Mouse (Mus musculus) stomach, embryonic 16.5 days (tissue): ENCODE measurements around the gene Tmem39b. TPM values are rescaled to one million over a fixed set of nuclear protein-coding genes. Genes with fewer than 3 reads are reported as not detected.
A peak's percentile ranks its signal among the peaks of the same experiment; 100 is the strongest.
"Not testable (repeated sequence)": the region's sequence is repeated elsewhere in the genome, so short reads cannot be mapped to it uniquely, and the experiment has no call there.

Experiments
- ATAC-seq: fragments of 200-750 bp; cut with Nextera tagmentation; 2 replicates; pipeline ENCODE4 v1.8.0; 2017; ENCODE audit warnings: moderate number of reproducible peaks, moderate TSS enrichment; ENCODE audit not compliant: insufficient read depth, low FRiP score
- H3K27ac ChIP-seq: fragments of 300-500 bp; sonication (generic); 2 replicates; pipeline ENCODE4 v1.5.1; 2014; ENCODE audit warnings: low read length
- H3K27me3 ChIP-seq: fragments of 300-500 bp; sonication (generic); 2 replicates; pipeline ENCODE4 v1.6.1; 2014; ENCODE audit warnings: low read length, control low read depth, mixed read lengths; ENCODE audit not compliant: control insufficient read depth, insufficient read depth
- H3K36me3 ChIP-seq: fragments of 300-500 bp; sonication (generic); 2 replicates; pipeline ENCODE4 v1.6.1; 2014; ENCODE audit warnings: low read length; ENCODE audit not compliant: control insufficient read depth, insufficient read depth
- H3K4me1 ChIP-seq: fragments of 300-500 bp; sonication (generic); 2 replicates; pipeline ENCODE4 v1.6.1; 2014; ENCODE audit warnings: low read length, control low read depth, mixed read lengths; ENCODE audit not compliant: control insufficient read depth, insufficient read depth
- H3K4me2 ChIP-seq: fragments of 300-500 bp; sonication (generic); 2 replicates; pipeline ENCODE4 v1.6.1; 2014; ENCODE audit warnings: low read depth, low read length, mixed read lengths
- H3K4me3 ChIP-seq: fragments of 300-500 bp; sonication (generic); replicated peaks from 2 replicates; pipeline ENCODE4 v1.5.1; 2014; ENCODE audit warnings: mild to moderate bottlenecking, low read length
- H3K9ac ChIP-seq: fragments of 300-500 bp; sonication (generic); 2 replicates; pipeline ENCODE4 v1.6.1; 2014; ENCODE audit warnings: low read length
- H3K9me3 ChIP-seq: fragments of 300-500 bp; sonication (generic); replicated peaks from 2 replicates; pipeline ENCODE4 v1.6.1; 2016; ENCODE audit warnings: low read length, control low read depth; ENCODE audit not compliant: control insufficient read depth
- WGBS: fragments of 180-500 bp; shearing (Covaris S2); extraction: QIAGEN DNeasy Blood & Tissue Kit; methylation state at CpG from one replicate; pipeline ENCODE4 v1.1.7; 2014; 5-methylcytosine and 5-hydroxymethylcytosine counted together
- polyA plus RNA-seq: library from polyadenylated mRNA; unstranded; fragments of >200 nt; fragmentation: Nextera tagmentation; extraction: Ambion mirVana; gene quantifications from 2 replicates; pipeline ENCODE4 v1.2.1, GENCODE M21; 2015

The Tmem39b gene
- polyA plus RNA-seq, 1 experiment from 2014 or later = 11.7 TPM

DNA sequence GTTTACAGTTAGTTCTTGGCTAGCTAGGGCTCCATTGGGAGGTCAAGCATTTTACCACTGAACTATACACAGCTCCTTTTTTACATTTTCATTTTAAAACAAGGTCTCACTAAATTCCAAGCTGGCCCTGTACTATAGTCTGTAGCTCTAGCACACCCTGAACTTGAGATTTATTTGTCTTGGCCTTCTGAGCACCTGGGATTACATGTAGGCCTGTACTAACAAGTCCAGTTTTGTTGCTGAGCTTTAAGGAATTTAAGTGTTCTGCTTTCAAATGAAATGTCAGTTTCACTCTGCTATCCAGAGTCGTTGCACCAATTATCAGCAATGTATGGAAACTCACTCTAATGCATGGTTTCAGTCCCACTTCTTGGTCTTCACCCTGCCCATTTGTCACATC lies 39.5 kb upstream of the Tmem39b start:
- Histone ChIP-seq H3K4me2 (no peak overlapping the region), H3K27me3 (no peaks in the 10 kb centered on the region), H3K36me3 (no peaks in the 10 kb centered on the region), H3K4me1 (peaks cover 18% of the 10 kb centered on the region), H3K4me3 (no peak overlapping the region), H3K27ac (peak overlapping the region; percentile 58), H3K9ac (no peak overlapping the region), H3K9me3 (no peaks in the 10 kb centered on the region)
- ATAC-seq = no peak
- WGBS = 66% methylated on average over 1 of the region's 1 CpGs

GRCm38 (mm10) chr4:129735485-129735884 lies 38.8 kb upstream of the Tmem39b start:
- not testable (repeated sequence) for H3K4me3 ChIP-seq, H3K9me3 ChIP-seq, H3K4me2 ChIP-seq, ATAC-seq, H3K36me3 ChIP-seq, H3K27ac ChIP-seq, H3K9ac ChIP-seq, H3K27me3 ChIP-seq
- H3K4me1 ChIP-seq = peaks cover 18% of the 10 kb centered on the region
- 94% methylated on average over 3 of the region's 4 CpGs for WGBS

- Histone ChIP-seq H3K27me3 (no peaks in the 10 kb centered on the region), H3K36me3 (peaks cover 12% of the 10 kb centered on the region; the same call in 1 of the 2 replicates), H3K9ac (no peak overlapping the region), H3K27ac (no peak overlapping the region), H3K9me3 (no peaks in the 10 kb centered on the region), H3K4me2 (no peak overlapping the region), H3K4me1 (no peaks in the 10 kb centered on the region), H3K4me3 (no peak overlapping the region)
- 82% methylated on average over 5 of the region's 5 CpGs for WGBS
- no peak for ATAC-seq
Observed at GRCm38 (mm10) chr4:129731423-129731822, 34.8 kb upstream of the Tmem39b start.

GRCm38 (mm10) chr4:129716310-129716709 lies 19.7 kb upstream of the Tmem39b start:
- Histone ChIP-seq H3K4me2 (no peak overlapping the region), H3K36me3 (peaks cover 40% of the 10 kb centered on the region), H3K4me1 (no peaks in the 10 kb centered on the region), H3K9me3 (no peaks in the 10 kb centered on the region), H3K4me3 (no peak overlapping the region), H3K27me3 (no peaks in the 10 kb centered on the region), H3K27ac (no peak overlapping the region), H3K9ac (no peak overlapping the region)
- WGBS = 87% methylated on average over 9 of the region's 9 CpGs
- ATAC-seq = no peak

- Histone ChIP-seq H3K9ac (no peak overlapping the region), H3K27me3 (no peaks in the 10 kb centered on the region), H3K36me3 (peaks cover 36% of the 10 kb centered on the region; the same call in 1 of the 2 replicates), H3K4me1 (no peaks in the 10 kb centered on the region), H3K9me3 (no peaks in the 10 kb centered on the region), H3K4me3 (no peak overlapping the region), H3K27ac (no peak overlapping the region), H3K4me2 (no peak overlapping the region)
- 76% methylated on average over 8 of the region's 8 CpGs for WGBS
- no peak for ATAC-seq
Observed at GRCm38 (mm10) chr4:129709486-129710129, 13.0 kb upstream of the Tmem39b start.

DNA sequence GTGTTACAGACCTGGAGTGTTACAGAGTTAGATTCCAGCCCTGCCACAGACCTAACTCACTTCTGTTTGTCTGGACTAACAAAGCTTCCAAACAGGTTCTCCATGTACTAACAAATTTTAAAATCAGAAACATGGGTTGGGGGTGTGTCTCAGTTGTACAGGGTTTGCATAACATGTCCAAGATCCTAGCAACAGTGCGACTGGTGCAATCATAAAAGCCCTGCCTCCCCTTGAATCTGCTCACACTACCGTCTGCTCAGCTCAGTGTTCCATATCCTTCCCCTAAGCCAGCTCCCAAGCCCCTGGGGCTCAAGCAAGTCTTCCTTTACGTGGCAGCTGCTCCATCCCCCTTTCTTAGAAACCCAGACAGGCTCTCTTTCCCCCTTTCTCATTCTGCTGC lies 10.1 kb upstream of the Tmem39b start:
- Histone ChIP-seq H3K4me2 (no peak overlapping the region), H3K9ac (no peak overlapping the region), H3K9me3 (no peaks in the 10 kb centered on the region), H3K36me3 (peaks cover 26% of the 10 kb centered on the region; the same call in 1 of the 2 replicates), H3K4me1 (peaks cover 18% of the 10 kb centered on the region), H3K4me3 (no peak overlapping the region), H3K27me3 (no peaks in the 10 kb centered on the region), H3K27ac (no peak overlapping the region)
- no peak for ATAC-seq
- 64% methylated on average over 3 of the region's 3 CpGs for WGBS

DNA sequence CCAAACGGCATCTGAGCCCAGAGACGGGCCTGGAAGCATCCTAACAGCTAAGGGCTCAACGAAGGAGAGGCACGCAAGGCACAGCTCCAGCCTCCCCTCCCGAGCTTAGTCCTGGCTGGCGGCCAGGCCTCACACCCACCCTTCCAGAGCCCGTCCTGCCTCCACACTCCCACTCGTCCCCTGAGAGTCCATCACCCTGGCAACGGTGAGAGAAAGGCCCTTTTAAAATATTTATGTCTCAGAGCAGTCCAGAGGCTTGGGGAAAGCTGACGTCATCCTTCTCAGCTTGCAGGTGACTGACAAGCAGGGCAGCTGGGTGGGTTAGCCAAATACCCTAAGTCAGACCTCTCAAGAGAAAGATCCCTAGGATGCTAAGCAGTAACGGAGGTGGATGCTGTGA lies 5.8 kb upstream of the Tmem39b start:
- H3K4me2 ChIP-seq = no peak overlapping the region
- no peaks in the 10 kb centered on the region for H3K9me3 ChIP-seq
- no peak overlapping the region for H3K4me3 ChIP-seq
- WGBS = 16% methylated on average over 11 of the region's 11 CpGs
- no peaks in the 10 kb centered on the region for H3K36me3 ChIP-seq
- peak; percentile 79 for ATAC-seq
- H3K9ac ChIP-seq = peak overlapping the region; percentile 34; the same call in 1 of the 2 replicates
- H3K4me1 ChIP-seq = peaks cover 21% of the 10 kb centered on the region
- H3K27ac ChIP-seq = peak overlapping the region; percentile 88
- no peaks in the 10 kb centered on the region for H3K27me3 ChIP-seq

DNA sequence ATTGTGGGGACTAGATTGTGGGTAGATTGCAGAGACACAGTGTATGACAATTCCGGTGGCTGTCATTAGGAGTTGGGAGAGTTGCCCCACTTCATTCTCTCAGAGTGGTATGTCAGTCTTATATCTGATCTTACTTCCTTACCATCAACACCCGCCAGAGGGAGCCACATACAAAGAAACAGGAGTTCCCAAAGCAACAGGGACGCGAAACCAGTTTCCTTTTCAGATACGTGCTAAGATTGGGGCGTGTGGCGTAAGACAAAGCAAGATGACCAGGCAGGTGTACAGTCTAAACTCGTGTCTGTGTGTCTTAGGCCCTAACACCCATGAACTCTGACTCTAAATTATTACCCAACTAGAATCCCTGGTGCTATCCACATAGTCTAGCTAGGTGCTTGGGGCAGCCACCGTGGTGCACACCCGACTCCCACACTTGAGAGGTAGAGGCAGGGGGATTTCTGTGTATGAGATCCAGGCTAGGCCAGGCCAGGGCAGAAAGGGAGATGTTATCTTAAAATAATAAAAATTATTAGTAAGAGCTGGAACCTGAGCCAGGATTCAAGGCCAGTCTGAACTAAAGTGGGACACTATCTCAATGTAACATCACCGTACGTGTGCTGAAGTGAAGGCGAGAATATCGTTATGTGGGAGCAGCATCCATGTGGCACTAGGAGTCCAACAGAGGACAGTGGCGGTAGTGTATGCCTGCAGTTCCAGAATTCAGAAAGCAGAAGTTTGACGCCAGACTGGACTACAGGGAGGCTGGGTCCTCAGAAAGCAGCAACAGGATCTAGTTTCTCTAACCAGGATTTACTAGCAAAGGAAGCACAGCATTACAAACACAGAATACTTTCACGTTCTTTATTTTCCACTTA lies 5.1 kb upstream of the Tmem39b start:
- no peak for ATAC-seq
- 46% methylated on average over 17 of the region's 17 CpGs for WGBS
- H3K9me3 ChIP-seq = no peaks in the 10 kb centered on the region
- H3K27me3 ChIP-seq = no peaks in the 10 kb centered on the region
- H3K27ac ChIP-seq = peak overlapping the region; percentile 88
- 0 out of 2 replicates have a peak overlapping the region, but pooled peaks have one; percentile 17 for H3K4me2 ChIP-seq
- H3K9ac ChIP-seq = peak overlapping the region; percentile 34
- no peak overlapping the region for H3K4me3 ChIP-seq
- peaks cover 26% of the 10 kb centered on the region for H3K4me1 ChIP-seq
- no peaks in the 10 kb centered on the region for H3K36me3 ChIP-seq

DNA sequence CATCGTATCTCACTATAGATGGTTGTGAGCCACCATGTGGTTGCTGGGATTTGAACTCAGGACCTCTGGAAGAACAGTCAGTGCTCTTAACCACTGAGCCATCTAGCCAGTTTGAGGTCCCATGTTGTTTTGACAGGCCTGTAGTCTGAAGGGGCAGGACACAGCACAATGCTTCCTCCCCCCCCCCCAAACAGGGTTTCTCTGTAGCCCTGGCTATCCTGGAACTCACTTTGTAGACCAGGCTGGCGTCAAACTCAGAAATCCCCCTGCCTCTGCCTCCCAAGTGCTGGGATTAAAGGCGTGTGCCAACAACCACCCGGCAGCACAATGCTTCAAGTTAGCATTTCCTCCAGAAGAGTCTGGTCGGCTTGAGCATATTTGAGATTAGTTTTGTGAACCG lies 4.0 kb upstream of the Tmem39b start:
- not testable (repeated sequence) for H3K27me3 ChIP-seq, H3K36me3 ChIP-seq, H3K4me3 ChIP-seq, H3K4me2 ChIP-seq, H3K9me3 ChIP-seq, ATAC-seq, H3K27ac ChIP-seq, H3K9ac ChIP-seq
- WGBS = 87% methylated on average over 6 of the region's 6 CpGs
- peaks cover 30% of the 10 kb centered on the region for H3K4me1 ChIP-seq
